Mouse (Mus musculus): ENCODE data around the gene Snip1.

- TF ChIP-seq CTCF (IDR thresholded peaks at IDR 0.05; ENCODE audit: low read depth, low read length): no peak
- TF ChIP-seq POLR2A (IDR thresholded peaks at IDR 0.05; ENCODE audit: borderline replicate concordance, low read depth, low read length): no peak
Observed at GRCm38 (mm10) chr4:125116929-125117328, 50.5 kb downstream of the Snip1 start.
